Mouse (Mus musculus) C2C12 (cell line): Measurements from ENCODE around the gene Ntn1.

Source experiments
- CEBPB ChIP-seq: IDR thresholded peaks from one replicate; pipeline ENCODE4 v1.6.1; 2011; ENCODE audit warnings: low read depth, mild to moderate bottlenecking, control low read depth, moderate library complexity
- CTCF ChIP-seq: IDR thresholded peaks from one replicate; pipeline ENCODE4 v1.5.1; 2011; ENCODE audit not compliant: control insufficient read depth, insufficient read depth, insufficient read length
- MYOD1 ChIP-seq: IDR thresholded peaks from one replicate; pipeline ENCODE4 v1.6.1; 2011; ENCODE audit warnings: low read depth; ENCODE audit not compliant: control insufficient read depth, insufficient read length
- USF1 ChIP-seq: IDR thresholded peaks from one replicate; pipeline ENCODE4 v1.6.1; 2011; ENCODE audit warnings: low read depth, mild to moderate bottlenecking, control low read depth, moderate library complexity

DNA sequence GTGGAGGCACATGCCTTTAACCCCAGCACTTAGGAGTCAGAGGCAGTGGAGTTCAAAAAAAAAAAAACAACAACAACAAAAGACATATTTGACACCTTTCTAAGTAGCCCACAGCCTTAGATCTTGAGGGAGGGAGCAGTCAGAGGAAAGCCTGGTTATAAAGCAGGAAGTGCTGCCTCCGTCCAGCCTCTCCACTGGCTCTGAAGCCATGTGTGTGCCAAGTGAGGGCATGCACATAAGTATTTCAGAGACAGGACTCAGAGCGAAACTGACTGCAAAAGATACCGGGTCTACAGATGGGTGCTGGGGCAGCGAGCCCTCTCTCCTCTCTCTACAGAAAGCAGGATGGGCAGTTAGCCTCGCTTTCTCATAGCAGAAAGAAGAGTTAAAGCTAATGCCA, 196.2 kb downstream of the Ntn1 start:
- no peak for TF ChIP-seq CTCF
- no peak for TF ChIP-seq USF1
- no peak for TF ChIP-seq MYOD1
- no peak for TF ChIP-seq CEBPB
